Mouse (Mus musculus) midbrain, embryonic 12.5 days (tissue): ENCODE data around the gene Slc6a11. TPM values are rescaled to one million over a fixed set of nuclear protein-coding genes. Genes with fewer than 3 reads are reported as not detected.

Source experiments
- ATAC-seq: fragments of 200-750 bp; cut with Nextera tagmentation; 2 replicates; pipeline ENCODE4 v1.8.0; 2017; ENCODE audit warnings: low read depth, moderate TSS enrichment, moderate library complexity; ENCODE audit not compliant: low FRiP score
- H3K27ac ChIP-seq: fragments of 300-500 bp; sonication (generic); replicated peaks from 2 replicates; pipeline ENCODE4 v1.5.1; 2016; ENCODE audit warnings: mild to moderate bottlenecking
- H3K27me3 ChIP-seq: fragments of 300-500 bp; sonication (generic); 2 replicates; pipeline ENCODE4 v1.6.1; 2016; ENCODE audit warnings: mild to moderate bottlenecking
- H3K36me3 ChIP-seq: fragments of 300-500 bp; sonication (generic); 2 replicates; pipeline ENCODE4 v1.6.1; 2016
- H3K4me1 ChIP-seq: fragments of 300-500 bp; sonication (generic); 2 replicates; pipeline ENCODE4 v1.6.1; 2016
- H3K4me2 ChIP-seq: fragments of 300-500 bp; sonication (generic); replicated peaks from 2 replicates; pipeline ENCODE4 v1.6.1; 2016; ENCODE audit warnings: mild to moderate bottlenecking, moderate library complexity
- H3K4me3 ChIP-seq: fragments of 300-500 bp; sonication (generic); 2 replicates; pipeline ENCODE4 v1.5.1; 2016; ENCODE audit warnings: mild to moderate bottlenecking
- H3K9ac ChIP-seq: fragments of 300-500 bp; sonication (generic); replicated peaks from 2 replicates; pipeline ENCODE4 v1.6.1; 2016; ENCODE audit warnings: mild to moderate bottlenecking, moderate library complexity
- H3K9me3 ChIP-seq: fragments of 300-500 bp; sonication (generic); 2 replicates; pipeline ENCODE4 v1.6.1; 2016; ENCODE audit warnings: mild to moderate bottlenecking
- WGBS: fragments of 180-500 bp; shearing (Covaris S2); methylation state at CpG from one replicate; pipeline ENCODE4 v1.1.7; 2016; 5-methylcytosine and 5-hydroxymethylcytosine counted together
- polyA plus RNA-seq: library from polyadenylated mRNA; unstranded; fragments of >200 nt; fragmentation: Nextera tagmentation; extraction: Ambion mirVana; gene quantifications from 2 replicates; pipeline ENCODE4 v1.2.1, GENCODE M21; 2016

Slc6a11 gene
- polyA plus RNA-seq, 1 experiment from 2014 or later = 2.2 TPM

- H3K36me3 ChIP-seq = no peaks in the 10 kb centered on the region
Measured at GRCm38 (mm10) chr6:114141481-114141880, 10.4 kb downstream of the Slc6a11 start.

GRCm38 (mm10) chr6:114142480-114142879 lies 11.4 kb downstream of the Slc6a11 start:
- no peaks in the 10 kb centered on the region for H3K9me3 ChIP-seq
- WGBS = 90% methylated on average over 11 of the region's 11 CpGs
- H3K4me3 ChIP-seq = no peak overlapping the region
- H3K4me1 ChIP-seq = peaks cover 15% of the 10 kb centered on the region
- no peak overlapping the region for H3K9ac ChIP-seq
- no peak overlapping the region for H3K4me2 ChIP-seq
- no peak overlapping the region for H3K27ac ChIP-seq
- no peak for ATAC-seq
- peaks cover 55% of the 10 kb centered on the region for H3K27me3 ChIP-seq
- H3K36me3 ChIP-seq = no peaks in the 10 kb centered on the region

More at GRCm38 (mm10) chr6:114141481-114141880, 10.4 kb downstream of the Slc6a11 start:
- Histone ChIP-seq H3K4me1 (peaks cover 15% of the 10 kb centered on the region), H3K9me3 (no peaks in the 10 kb centered on the region), H3K9ac (no peak overlapping the region), H3K4me3 (no peak overlapping the region), H3K27me3 (peaks cover 51% of the 10 kb centered on the region), H3K4me2 (no peak overlapping the region), H3K27ac (no peak overlapping the region)
- no peak for ATAC-seq
- WGBS = 82% methylated on average over 3 of the region's 3 CpGs

GRCm38 (mm10) chr6:114143544-114143943 lies 12.5 kb downstream of the Slc6a11 start:
- Histone ChIP-seq H3K9me3 (no peaks in the 10 kb centered on the region), H3K9ac (no peak overlapping the region), H3K4me3 (no peak overlapping the region), H3K4me1 (peaks cover 15% of the 10 kb centered on the region), H3K27ac (no peak overlapping the region), H3K36me3 (no peaks in the 10 kb centered on the region), H3K27me3 (peaks cover 56% of the 10 kb centered on the region), H3K4me2 (no peak overlapping the region)
- 20% methylated on average over 2 of the region's 2 CpGs for WGBS
- no peak for ATAC-seq

- WGBS = 61% methylated on average over 6 of the region's 6 CpGs
- H3K27ac ChIP-seq = no peak overlapping the region
- peaks cover 60% of the 10 kb centered on the region for H3K27me3 ChIP-seq
- ATAC-seq = no peak
- H3K9me3 ChIP-seq = no peaks in the 10 kb centered on the region
- H3K4me2 ChIP-seq = no peak overlapping the region
- H3K4me1 ChIP-seq = peaks cover 15% of the 10 kb centered on the region
- no peaks in the 10 kb centered on the region for H3K36me3 ChIP-seq
- H3K4me3 ChIP-seq = no peak overlapping the region
- H3K9ac ChIP-seq = no peak overlapping the region
Measured at GRCm38 (mm10) chr6:114144447-114145105, 13.5 kb downstream of the Slc6a11 start.

- Histone ChIP-seq H3K27ac (no peak overlapping the region), H3K36me3 (no peaks in the 10 kb centered on the region), H3K4me3 (no peak overlapping the region), H3K27me3 (peaks cover 64% of the 10 kb centered on the region), H3K4me1 (peaks cover 15% of the 10 kb centered on the region), H3K9ac (no peak overlapping the region), H3K9me3 (no peaks in the 10 kb centered on the region), H3K4me2 (no peak overlapping the region)
- 76% methylated on average over 6 of the region's 6 CpGs for whole genome bisulfite sequencing
- ATAC-seq = no peak
Measured at GRCm38 (mm10) chr6:114145650-114146329, 14.7 kb downstream of the Slc6a11 start.

- Histone ChIP-seq H3K27ac (no peak overlapping the region), H3K4me3 (no peak overlapping the region), H3K27me3 (peaks cover 93% of the 10 kb centered on the region), H3K4me2 (no peak overlapping the region), H3K9ac (no peak overlapping the region), H3K4me1 (no peaks in the 10 kb centered on the region), H3K9me3 (no peaks in the 10 kb centered on the region), H3K36me3 (no peaks in the 10 kb centered on the region)
- ATAC-seq = no peak
- 92% methylated on average over 10 of the region's 10 CpGs for WGBS
Measured at GRCm38 (mm10) chr6:114155720-114156119, 24.7 kb downstream of the Slc6a11 start.

GRCm38 (mm10) chr6:114158811-114159210 lies 27.8 kb downstream of the Slc6a11 start:
- Histone ChIP-seq H3K27ac (no peak overlapping the region), H3K9me3 (no peaks in the 10 kb centered on the region), H3K4me3 (no peak overlapping the region), H3K9ac (no peak overlapping the region), H3K27me3 (peaks cover 97% of the 10 kb centered on the region), H3K36me3 (no peaks in the 10 kb centered on the region), H3K4me1 (no peaks in the 10 kb centered on the region), H3K4me2 (no peak overlapping the region)
- WGBS = 86% methylated on average over 7 of the region's 7 CpGs
- no peak for ATAC-seq

GRCm38 (mm10) chr6:114160732-114161131 lies 29.7 kb downstream of the Slc6a11 start:
- no peaks in the 10 kb centered on the region for H3K4me1 ChIP-seq
- no peak for ATAC-seq
- no peaks in the 10 kb centered on the region for H3K9me3 ChIP-seq
- 78% methylated on average over 8 of the region's 8 CpGs for WGBS
- H3K4me2 ChIP-seq = no peak overlapping the region
- peaks cover 96% of the 10 kb centered on the region for H3K27me3 ChIP-seq
- no peak overlapping the region for H3K9ac ChIP-seq
- H3K27ac ChIP-seq = no peak overlapping the region
- H3K4me3 ChIP-seq = no peak overlapping the region
- no peaks in the 10 kb centered on the region for H3K36me3 ChIP-seq

GRCm38 (mm10) chr6:114174052-114174397 lies 43.0 kb downstream of the Slc6a11 start:
- H3K4me2 ChIP-seq = peak overlapping the region; percentile 40
- peaks cover 20% of the 10 kb centered on the region for H3K4me1 ChIP-seq
- no peak overlapping the region for H3K9ac ChIP-seq
- H3K4me3 ChIP-seq = peak overlapping the region; percentile 14; the same call in 1 of the 2 replicates
- H3K9me3 ChIP-seq = no peaks in the 10 kb centered on the region
- 0 out of 2 replicates have a peak overlapping the region, but pooled peaks have one; percentile 4 for H3K27ac ChIP-seq
- WGBS = under 1% methylated on average over 8 of the region's 8 CpGs
- H3K27me3 ChIP-seq = peaks cover 84% of the 10 kb centered on the region
- H3K36me3 ChIP-seq = no peaks in the 10 kb centered on the region
- ATAC-seq = 0 out of 2 replicates have a peak, but pooled peaks have one; percentile 41

- Histone ChIP-seq H3K4me1 (peaks cover 20% of the 10 kb centered on the region), H3K27me3 (peaks cover 84% of the 10 kb centered on the region), H3K36me3 (no peaks in the 10 kb centered on the region), H3K4me3 (peak overlapping the region; percentile 14; the same call in 1 of the 2 replicates), H3K9me3 (no peaks in the 10 kb centered on the region), H3K4me2 (peak overlapping the region; percentile 40), H3K27ac (0 out of 2 replicates have a peak overlapping the region, but pooled peaks have one; percentile 4), H3K9ac (0 out of 2 replicates have a peak overlapping the region, but pooled peaks have one; percentile 28)
- 2% methylated on average over 9 of the region's 9 CpGs for WGBS
- ATAC-seq = 0 out of 2 replicates have a peak, but pooled peaks have one; percentile 23
Measured at GRCm38 (mm10) chr6:114174398-114175140, 43.5 kb downstream of the Slc6a11 start.

- Histone ChIP-seq H3K9ac (no peak overlapping the region), H3K4me2 (no peak overlapping the region), H3K4me1 (peaks cover 30% of the 10 kb centered on the region), H3K27ac (no peak overlapping the region), H3K27me3 (peaks cover 95% of the 10 kb centered on the region), H3K4me3 (no peak overlapping the region), H3K36me3 (no peaks in the 10 kb centered on the region), H3K9me3 (no peaks in the 10 kb centered on the region)
- ATAC-seq = no peak
- WGBS = 92% methylated on average over 3 of the region's 3 CpGs
Measured at GRCm38 (mm10) chr6:114178141-114178540, 47.1 kb downstream of the Slc6a11 start.
